Mouse (Mus musculus): ENCODE measurements at regions not wholly inside any gene's neighbourhood (a gene's known extent, or its start where the extent isn't known, plus 50 kb on each side); places are given as distances from the start of the nearest gene placed in this dataset.

DNA sequence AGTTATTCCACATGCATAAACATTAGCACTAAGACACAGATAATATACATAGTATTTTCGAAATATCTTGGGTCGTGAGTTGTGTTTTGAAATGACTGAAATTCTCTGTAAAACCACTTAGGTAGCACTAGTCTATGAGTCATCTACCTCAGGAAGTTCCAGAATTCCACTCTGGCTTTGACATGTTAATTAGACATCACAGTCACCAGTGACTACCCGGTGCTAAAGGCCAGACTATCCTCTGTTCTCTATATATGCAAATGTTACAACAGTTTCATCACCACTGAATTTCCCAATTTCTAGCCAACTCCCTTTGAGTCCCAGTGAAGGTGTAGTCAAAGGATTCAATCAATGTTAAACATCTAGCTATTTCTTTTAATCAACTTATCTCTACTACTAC lies 112.3 kb upstream of the Tnfsf11 start:
- no peak for ATAC-seq
- no peaks in the 10 kb centered on the region for H3K27me3 ChIP-seq
- H3K4me1 ChIP-seq: no peaks in the 10 kb centered on the region
- no peaks in the 10 kb centered on the region for H3K9me3 ChIP-seq (replicated peaks)
- no peak overlapping the region for H3K4me3 ChIP-seq
- no peak overlapping the region for H3K4me2 ChIP-seq
- H3K36me3 ChIP-seq (ENCODE audit: poor library complexity, severe bottlenecking): no peaks in the 10 kb centered on the region
- H3K27ac ChIP-seq: no peak overlapping the region
- WGBS: 75% methylated on average over 3 of the region's 3 CpGs
- H3K9ac ChIP-seq: no peak overlapping the region

GRCm38 (mm10) chr14:78405568-78405967 lies 97.7 kb upstream of the Tnfsf11 start:
- WGBS: 84% methylated on average over 3 of the region's 3 CpGs
- Histone ChIP-seq H3K27ac (no peak overlapping the region), H3K4me1 (no peaks in the 10 kb centered on the region), H3K4me3 (no peak overlapping the region), H3K36me3 (ENCODE audit: poor library complexity, severe bottlenecking) (no peaks in the 10 kb centered on the region), H3K4me2 (no peak overlapping the region), H3K9me3 (replicated peaks) (no peaks in the 10 kb centered on the region), H3K27me3 (no peaks in the 10 kb centered on the region), H3K9ac (no peak overlapping the region)
- no peak for ATAC-seq

DNA sequence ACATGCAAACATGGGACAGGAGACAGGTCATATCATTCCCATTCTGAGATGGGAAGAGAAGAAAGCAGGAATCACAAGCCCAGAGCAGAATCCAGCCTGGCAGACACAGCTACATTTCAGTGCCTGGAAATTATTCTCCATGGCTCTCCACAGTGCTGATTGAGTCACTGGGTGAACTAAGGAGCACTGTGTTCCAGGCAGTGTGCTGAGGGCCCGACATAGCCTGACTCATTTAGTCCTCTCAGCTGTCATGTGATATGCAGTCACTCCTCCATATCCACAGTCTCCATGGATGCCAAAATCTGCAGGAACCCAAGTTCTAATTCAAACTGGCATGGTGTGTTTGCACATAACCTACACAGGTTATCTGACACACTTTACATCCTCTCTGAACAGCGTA lies 90.1 kb upstream of the Tnfsf11 start:
- H3K9me3 ChIP-seq (replicated peaks): no peaks in the 10 kb centered on the region
- H3K4me2 ChIP-seq: no peak overlapping the region
- H3K27me3 ChIP-seq: no peaks in the 10 kb centered on the region
- no peaks in the 10 kb centered on the region for H3K4me1 ChIP-seq
- H3K27ac ChIP-seq: no peak overlapping the region
- no peak for ATAC-seq
- WGBS: 78% methylated on average over 2 of the region's 2 CpGs
- no peaks in the 10 kb centered on the region for H3K36me3 ChIP-seq (ENCODE audit: poor library complexity, severe bottlenecking)
- H3K9ac ChIP-seq: no peak overlapping the region
- no peak overlapping the region for H3K4me3 ChIP-seq

DNA sequence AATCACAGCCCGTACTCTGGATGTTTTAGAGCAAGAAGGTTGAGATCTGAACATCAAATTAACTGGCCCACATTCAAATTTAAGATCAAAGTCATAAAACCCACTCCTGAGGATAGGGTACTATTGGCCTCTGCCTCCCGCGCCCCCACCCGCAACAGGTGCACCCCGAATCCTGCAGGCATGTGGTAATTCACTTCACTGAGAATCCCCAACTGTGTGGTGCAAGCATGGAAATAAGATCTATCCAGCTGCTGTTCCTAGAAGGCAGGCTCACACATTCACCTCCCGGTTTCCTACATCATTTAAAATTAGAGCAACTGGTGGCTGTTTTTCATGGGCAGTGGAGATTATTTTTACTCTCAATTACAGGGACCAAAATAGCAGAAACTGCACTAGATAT lies 87.8 kb upstream of the Tnfsf11 start:
- ATAC-seq: no peak
- no peaks in the 10 kb centered on the region for H3K27me3 ChIP-seq
- no peak overlapping the region for H3K4me2 ChIP-seq
- no peak overlapping the region for H3K9ac ChIP-seq
- H3K4me1 ChIP-seq: no peaks in the 10 kb centered on the region
- no peak overlapping the region for H3K27ac ChIP-seq
- no peak overlapping the region for H3K4me3 ChIP-seq
- no peaks in the 10 kb centered on the region for H3K36me3 ChIP-seq (ENCODE audit: poor library complexity, severe bottlenecking)
- H3K9me3 ChIP-seq (replicated peaks): no peaks in the 10 kb centered on the region
- WGBS: 92% methylated on average over 6 of the region's 6 CpGs

DNA sequence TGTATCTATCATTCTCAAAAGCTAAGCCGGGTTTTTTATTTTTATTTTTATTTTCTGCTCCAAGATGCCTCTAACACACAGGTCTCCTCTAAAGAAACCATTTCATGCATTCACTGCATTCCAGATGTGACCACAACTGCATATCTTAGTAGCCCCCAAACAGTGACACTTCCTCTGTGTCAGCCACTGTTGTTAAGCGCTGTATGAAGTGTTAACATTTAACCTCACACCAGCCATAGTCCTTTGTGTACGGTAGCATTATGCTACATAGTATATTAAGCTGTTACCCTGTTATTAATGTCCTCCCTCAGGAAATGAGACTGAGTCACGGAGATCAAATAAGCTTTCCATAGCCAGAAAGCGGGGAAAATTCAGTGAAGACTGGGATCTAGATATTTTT lies 79.2 kb upstream of the Tnfsf11 start:
- H3K9ac ChIP-seq: no peak overlapping the region
- no peak for ATAC-seq
- no peaks in the 10 kb centered on the region for H3K9me3 ChIP-seq (replicated peaks)
- no peak overlapping the region for H3K27ac ChIP-seq
- H3K4me3 ChIP-seq: no peak overlapping the region
- WGBS: 89% methylated on average over 5 of the region's 5 CpGs
- no peaks in the 10 kb centered on the region for H3K27me3 ChIP-seq
- no peaks in the 10 kb centered on the region for H3K36me3 ChIP-seq (ENCODE audit: poor library complexity, severe bottlenecking)
- peaks cover 9% of the 10 kb centered on the region for H3K4me1 ChIP-seq
- no peak overlapping the region for H3K4me2 ChIP-seq

DNA sequence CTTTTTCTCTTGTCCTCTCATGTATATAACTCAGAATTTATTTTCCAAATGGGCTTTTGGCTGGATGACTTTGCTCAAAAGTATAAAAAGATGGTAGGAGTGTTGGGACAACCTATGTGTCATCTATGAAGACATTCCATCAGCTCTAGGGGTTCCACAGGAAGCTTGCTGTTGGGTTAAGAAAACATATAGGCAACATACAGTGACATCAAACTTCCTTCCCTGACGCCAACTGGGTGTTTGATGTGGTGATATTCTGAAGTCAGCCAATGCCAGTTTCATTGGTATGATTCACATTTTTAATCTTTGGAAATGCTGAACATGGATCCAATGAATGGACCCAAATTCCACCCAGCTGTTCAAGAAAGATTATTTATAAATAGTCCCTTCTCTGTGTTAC lies 76.5 kb upstream of the Tnfsf11 start:
- peaks cover 9% of the 10 kb centered on the region for H3K4me1 ChIP-seq
- 94% methylated on average over 1 of the region's 1 CpGs for WGBS
- no peak for ATAC-seq
- no peaks in the 10 kb centered on the region for H3K27me3 ChIP-seq
- H3K36me3 ChIP-seq (ENCODE audit: poor library complexity, severe bottlenecking): no peaks in the 10 kb centered on the region
- H3K9me3 ChIP-seq (replicated peaks): no peaks in the 10 kb centered on the region
- H3K4me2 ChIP-seq: no peak overlapping the region
- no peak overlapping the region for H3K27ac ChIP-seq
- H3K4me3 ChIP-seq: no peak overlapping the region
- no peak overlapping the region for H3K9ac ChIP-seq

GRCm38 (mm10) chr14:78383256-78383709 lies 75.4 kb upstream of the Tnfsf11 start:
- H3K27ac ChIP-seq: no peak overlapping the region
- H3K9me3 ChIP-seq (replicated peaks): no peaks in the 10 kb centered on the region
- peak; percentile 93 for ATAC-seq
- 0 out of 2 replicates have a peak overlapping the region, but pooled peaks have one; percentile 6 for H3K4me2 ChIP-seq
- no peak overlapping the region for H3K9ac ChIP-seq
- WGBS: 48% methylated on average over 8 of the region's 8 CpGs
- H3K4me1 ChIP-seq: peaks cover 9% of the 10 kb centered on the region
- no peaks in the 10 kb centered on the region for H3K36me3 ChIP-seq (ENCODE audit: poor library complexity, severe bottlenecking)
- H3K27me3 ChIP-seq: no peaks in the 10 kb centered on the region
- no peak overlapping the region for H3K4me3 ChIP-seq

DNA sequence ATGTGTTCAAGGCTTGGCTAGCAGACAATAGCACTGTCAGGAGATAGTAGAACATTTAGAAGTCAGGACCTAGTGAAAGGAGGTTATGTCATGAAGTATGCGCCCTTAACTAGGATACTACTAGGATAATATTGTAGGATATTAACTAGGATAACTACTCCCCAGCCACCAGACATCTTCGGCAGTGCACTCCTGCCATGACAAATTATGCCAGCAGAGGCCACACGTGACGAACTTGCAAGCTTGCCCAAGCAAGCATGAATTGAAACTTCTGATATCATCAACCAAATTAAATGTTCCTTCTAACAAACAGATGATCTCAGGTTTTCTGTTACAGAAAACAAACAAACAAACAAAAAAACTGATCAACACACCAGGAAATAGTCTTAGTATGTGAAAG lies 72.2 kb upstream of the Tnfsf11 start:
- Histone ChIP-seq H3K27me3 (no peaks in the 10 kb centered on the region), H3K4me3 (no peak overlapping the region), H3K9ac (no peak overlapping the region), H3K36me3 (ENCODE audit: poor library complexity, severe bottlenecking) (no peaks in the 10 kb centered on the region), H3K27ac (no peak overlapping the region), H3K4me2 (no peak overlapping the region), H3K9me3 (replicated peaks) (no peaks in the 10 kb centered on the region), H3K4me1 (peaks cover 9% of the 10 kb centered on the region)
- no peak for ATAC-seq
- 86% methylated on average over 4 of the region's 4 CpGs for WGBS

- no peak overlapping the region for H3K9ac ChIP-seq
- no peaks in the 10 kb centered on the region for H3K36me3 ChIP-seq (ENCODE audit: poor library complexity, severe bottlenecking)
- no peaks in the 10 kb centered on the region for H3K4me1 ChIP-seq
- WGBS: 89% methylated on average over 5 of the region's 5 CpGs
- H3K4me3 ChIP-seq: no peak overlapping the region
- no peak overlapping the region for H3K4me2 ChIP-seq
- no peaks in the 10 kb centered on the region for H3K27me3 ChIP-seq
- no peaks in the 10 kb centered on the region for H3K9me3 ChIP-seq (replicated peaks)
- ATAC-seq: no peak
- no peak overlapping the region for H3K27ac ChIP-seq
Observed at GRCm38 (mm10) chr14:78376591-78376990, 68.7 kb upstream of the Tnfsf11 start.

GRCm38 (mm10) chr14:78375746-78376495 lies 68.1 kb upstream of the Tnfsf11 start:
- Histone ChIP-seq H3K27ac (no peak overlapping the region), H3K4me1 (no peaks in the 10 kb centered on the region), H3K36me3 (ENCODE audit: poor library complexity, severe bottlenecking) (no peaks in the 10 kb centered on the region), H3K9me3 (replicated peaks) (no peaks in the 10 kb centered on the region), H3K4me2 (no peak overlapping the region), H3K9ac (no peak overlapping the region), H3K27me3 (no peaks in the 10 kb centered on the region), H3K4me3 (no peak overlapping the region)
- ATAC-seq: no peak
- WGBS: 84% methylated on average over 3 of the region's 3 CpGs

DNA sequence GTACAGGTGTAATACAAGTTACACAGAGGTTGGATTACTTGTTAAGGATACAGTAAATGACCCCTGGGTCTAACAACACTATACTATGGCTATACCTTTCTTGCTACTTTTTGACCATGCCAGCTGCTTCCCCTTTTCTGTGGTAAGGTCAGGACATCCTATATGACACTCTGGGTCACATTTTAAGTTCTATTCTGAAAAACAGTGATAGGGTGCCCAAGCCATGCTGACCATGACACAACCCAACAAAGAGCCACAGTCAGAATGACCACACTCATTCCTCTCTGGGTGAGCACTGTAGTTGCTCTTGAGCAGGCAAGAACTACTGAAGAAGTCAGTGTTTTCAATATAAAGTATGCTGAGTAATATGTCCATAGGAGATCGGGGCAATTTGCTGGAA lies 64.3 kb upstream of the Tnfsf11 start:
- Histone ChIP-seq H3K36me3 (ENCODE audit: poor library complexity, severe bottlenecking) (no peaks in the 10 kb centered on the region), H3K4me2 (no peak overlapping the region), H3K9me3 (replicated peaks) (no peaks in the 10 kb centered on the region), H3K9ac (no peak overlapping the region), H3K4me1 (no peaks in the 10 kb centered on the region), H3K27me3 (no peaks in the 10 kb centered on the region), H3K27ac (no peak overlapping the region), H3K4me3 (no peak overlapping the region)
- ATAC-seq: no peak
- WGBS: 91% methylated on average over 1 of the region's 1 CpGs

GRCm38 (mm10) chr14:78368881-78369280 lies 61.0 kb upstream of the Tnfsf11 start:
- Histone ChIP-seq H3K27me3 (no peaks in the 10 kb centered on the region), H3K9ac (no peak overlapping the region), H3K27ac (no peak overlapping the region), H3K4me2 (no peak overlapping the region), H3K9me3 (replicated peaks) (no peaks in the 10 kb centered on the region), H3K4me1 (no peaks in the 10 kb centered on the region), H3K36me3 (ENCODE audit: poor library complexity, severe bottlenecking) (no peaks in the 10 kb centered on the region), H3K4me3 (no peak overlapping the region)
- WGBS: 97% methylated on average over 4 of the region's 4 CpGs
- no peak for ATAC-seq

GRCm38 (mm10) chr14:78364822-78365221 lies 57.0 kb upstream of the Tnfsf11 start:
- Histone ChIP-seq H3K9me3 (replicated peaks) (no peaks in the 10 kb centered on the region), H3K27me3 (no peaks in the 10 kb centered on the region), H3K27ac (no peak overlapping the region), H3K4me3 (no peak overlapping the region), H3K4me1 (no peaks in the 10 kb centered on the region), H3K9ac (no peak overlapping the region), H3K4me2 (no peak overlapping the region), H3K36me3 (ENCODE audit: poor library complexity, severe bottlenecking) (no peaks in the 10 kb centered on the region)
- no peak for ATAC-seq
